Mouse (Mus musculus): Measurements from ENCODE around the gene Cdhr3.
"Not testable (repeated sequence)": the region's sequence is repeated elsewhere in the genome, so short reads cannot be mapped to it uniquely, and the experiment has no call there.

Gene Cdhr3

DNA sequence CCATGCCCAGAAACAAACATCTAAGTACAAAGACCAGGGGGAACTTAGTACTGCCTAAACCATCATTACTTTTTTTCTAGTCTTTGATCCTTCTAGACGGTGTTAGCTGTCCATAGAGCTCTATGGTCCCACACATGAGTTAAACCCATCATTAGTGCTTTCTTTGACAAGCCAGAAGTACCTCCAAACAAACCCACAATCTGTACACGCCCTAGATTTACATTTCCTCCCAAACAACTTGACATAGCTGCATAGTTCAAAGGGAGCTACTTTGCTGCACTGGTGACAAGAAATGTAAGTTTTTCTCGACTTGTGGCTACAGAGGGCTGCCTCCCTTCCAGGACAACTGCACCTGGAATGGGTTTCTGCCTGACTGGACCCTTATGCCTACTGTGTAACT, 16.4 kb downstream of the Cdhr3 start:
- no peak for DNase-seq (ENCODE audit: low spot score)

DNA sequence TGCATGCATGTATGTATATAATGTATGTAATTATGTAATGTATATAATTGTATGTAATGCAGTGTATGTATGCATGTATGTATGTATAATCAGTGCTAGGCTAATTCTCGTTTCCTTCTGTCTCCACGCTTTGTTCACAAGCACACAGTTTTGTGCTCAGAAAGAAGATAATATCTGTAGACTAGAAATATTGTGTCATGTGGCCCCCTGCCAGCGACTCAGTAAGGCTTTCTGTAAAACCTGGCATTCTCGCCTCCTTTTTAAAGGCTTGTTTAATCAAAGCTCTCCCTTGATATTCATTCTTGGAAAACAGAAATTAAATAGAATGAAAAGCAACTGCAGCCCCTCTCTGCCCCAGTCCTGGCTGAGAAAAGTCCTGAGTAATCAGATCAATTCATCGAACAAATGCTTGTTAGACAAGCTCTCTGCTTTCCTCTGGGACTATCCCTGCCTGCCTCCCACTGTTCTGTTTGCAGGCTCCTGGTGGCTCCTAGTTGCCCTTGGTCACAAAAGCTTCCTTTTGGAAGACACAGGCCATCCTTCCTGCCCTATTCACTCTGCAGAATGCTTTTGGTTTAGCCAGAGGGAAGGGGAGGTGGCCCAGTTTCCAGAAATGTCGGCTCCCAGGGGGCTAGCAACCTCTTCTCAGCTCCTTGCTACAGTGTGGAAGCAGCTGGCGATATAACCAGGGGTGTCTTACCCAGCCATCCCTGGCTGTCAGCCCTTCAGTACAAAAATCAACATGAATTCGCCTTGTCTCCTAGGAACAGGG, 20.6 kb downstream of the Cdhr3 start:
- no peak for DNase-seq (ENCODE audit: low spot score)

DNA sequence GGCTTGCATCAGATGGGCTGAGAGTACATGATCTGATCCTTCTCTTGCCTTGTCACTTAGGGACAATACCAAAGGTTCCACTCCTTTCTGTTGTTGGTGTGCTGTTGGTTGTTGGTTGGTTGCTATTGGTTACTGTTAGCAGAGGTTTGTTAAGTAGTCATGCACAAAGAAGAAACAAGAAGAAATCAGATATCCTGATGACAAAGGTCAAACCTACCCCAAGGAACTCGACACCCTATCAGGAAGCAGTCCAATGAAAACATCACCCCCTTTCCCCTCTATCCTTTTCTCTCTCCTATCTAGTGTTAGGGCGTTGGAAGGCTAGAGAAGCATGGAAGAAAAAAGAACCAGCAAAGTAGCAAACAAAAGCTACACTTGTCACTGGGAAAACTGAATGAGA, 23.7 kb downstream of the Cdhr3 start:
- no peak for DNase-seq (ENCODE audit: low spot score)

DNA sequence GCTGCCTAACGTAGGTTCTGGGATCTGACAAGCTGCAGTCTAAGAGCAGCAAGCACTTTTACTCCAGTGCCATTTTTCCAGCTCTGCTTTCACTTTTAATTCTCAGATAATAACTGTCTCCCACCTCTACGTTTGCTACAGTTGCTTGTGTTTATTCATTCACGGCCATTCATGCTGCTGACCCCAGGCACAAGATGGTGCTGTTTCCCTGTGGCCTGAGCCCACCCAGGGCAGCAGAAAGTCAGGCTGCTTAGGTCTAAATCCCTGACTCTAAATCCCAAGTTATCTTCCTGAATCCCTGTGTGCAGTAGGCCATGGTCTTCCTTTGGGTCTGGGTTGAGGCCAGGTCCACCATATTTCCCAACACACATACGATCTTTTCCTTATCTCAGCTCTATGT, 26.3 kb downstream of the Cdhr3 start:
- no peak for DNase-seq (ENCODE audit: low spot score)

DNA sequence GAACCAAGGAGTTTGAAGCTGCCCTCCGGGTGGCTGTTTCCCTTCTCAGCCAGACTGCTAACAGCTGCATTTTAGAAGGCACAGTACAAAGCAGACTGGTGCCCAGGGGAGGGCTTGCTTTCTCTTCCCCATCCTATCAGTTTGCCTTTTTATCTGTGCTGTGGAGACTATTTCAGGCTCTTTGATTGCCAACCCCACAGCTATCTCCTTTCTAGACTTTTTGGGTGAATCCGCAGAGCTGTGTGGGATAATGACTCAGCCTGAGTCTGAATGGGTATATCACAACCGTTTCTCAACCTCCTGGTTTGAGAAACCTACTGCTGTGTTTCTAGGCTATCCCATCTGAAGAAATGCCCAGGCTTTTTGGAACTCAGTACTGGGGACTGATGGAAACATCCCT, 27.5 kb downstream of the Cdhr3 start:
- DNase-seq (ENCODE audit: low spot score) = no peak

DNA sequence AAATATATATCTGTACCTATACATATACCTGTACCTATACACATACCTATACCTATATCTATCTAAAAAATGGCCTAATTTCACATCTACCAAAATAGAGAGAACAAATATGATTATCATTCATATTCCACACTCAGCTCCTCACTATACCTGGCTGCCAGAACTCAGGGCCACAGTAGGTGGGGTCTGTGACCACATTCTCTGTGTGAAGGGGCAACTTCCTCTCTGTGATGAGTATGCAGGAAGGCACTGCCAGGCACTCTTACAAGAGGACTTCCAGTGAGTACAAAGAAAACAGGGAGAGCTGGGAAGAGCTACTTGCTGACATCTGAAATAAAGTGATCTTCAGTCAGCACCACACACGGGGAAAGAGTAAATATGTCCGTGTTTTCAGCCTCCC, 28.4 kb downstream of the Cdhr3 start:
- DNase-seq (ENCODE audit: low spot score) = no peak

DNA sequence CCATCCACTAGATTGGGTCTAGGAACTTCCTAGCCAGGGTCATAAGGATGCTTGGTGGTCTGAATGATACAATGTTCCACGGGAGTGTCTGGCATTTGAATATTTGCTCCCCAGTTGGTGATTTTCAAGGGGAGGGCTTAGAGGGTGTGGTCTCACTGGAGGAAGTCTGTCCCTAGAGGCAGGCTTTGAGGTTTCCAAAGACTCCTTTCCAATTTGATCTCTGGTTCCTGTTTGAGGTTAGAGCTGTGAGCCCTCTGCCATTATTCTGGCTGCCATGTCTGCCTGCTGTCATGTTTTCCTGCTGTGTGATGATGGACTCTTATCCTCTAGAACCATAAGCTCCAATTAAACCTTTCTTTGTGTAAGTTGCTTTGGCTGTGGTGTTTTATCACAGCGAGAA, 29.4 kb downstream of the Cdhr3 start:
- no peak for DNase-seq (ENCODE audit: low spot score)

DNA sequence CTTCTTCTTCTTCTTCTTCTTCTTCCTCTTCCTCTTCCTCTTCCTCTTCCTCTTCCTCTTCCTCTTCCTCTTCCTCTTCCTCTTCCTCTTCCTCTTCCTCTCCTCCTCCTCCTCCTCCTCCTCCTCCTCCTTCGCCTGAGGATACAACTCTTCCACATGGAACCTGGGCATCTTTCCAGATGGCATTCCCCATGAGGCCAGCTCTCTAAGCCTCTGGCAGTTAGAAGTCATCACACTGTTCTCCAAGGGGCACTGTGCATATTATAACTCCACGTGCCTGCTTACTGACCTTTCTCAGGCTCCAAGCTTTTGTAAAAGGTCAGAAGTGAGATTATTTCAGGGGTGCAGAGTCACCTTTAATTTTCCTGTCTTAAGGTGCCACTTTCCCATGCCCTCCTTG, 30.3 kb downstream of the Cdhr3 start:
- DNase-seq (ENCODE audit: low spot score) = not testable (repeated sequence)

DNA sequence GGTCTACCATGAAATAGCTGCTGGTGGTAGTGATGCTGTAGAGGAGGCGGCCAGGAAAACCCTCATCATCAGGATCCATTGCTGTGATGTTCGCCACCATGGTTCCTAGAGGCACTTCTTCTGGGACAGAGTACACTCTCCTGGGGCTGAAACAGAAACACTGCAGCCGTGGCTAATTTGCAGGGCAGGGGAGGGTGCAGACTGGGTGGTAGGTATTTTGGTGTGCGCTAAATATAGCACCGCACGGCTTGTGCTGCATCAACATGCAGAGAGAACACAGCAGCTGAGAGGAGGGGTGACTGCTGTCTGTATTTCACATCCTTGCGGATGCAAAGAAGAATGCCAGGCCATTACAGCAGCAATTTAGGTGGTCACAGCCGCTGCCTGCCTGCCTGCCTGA, 31.0 kb downstream of the Cdhr3 start:
- DNase-seq (ENCODE audit: low spot score) = no peak

DNA sequence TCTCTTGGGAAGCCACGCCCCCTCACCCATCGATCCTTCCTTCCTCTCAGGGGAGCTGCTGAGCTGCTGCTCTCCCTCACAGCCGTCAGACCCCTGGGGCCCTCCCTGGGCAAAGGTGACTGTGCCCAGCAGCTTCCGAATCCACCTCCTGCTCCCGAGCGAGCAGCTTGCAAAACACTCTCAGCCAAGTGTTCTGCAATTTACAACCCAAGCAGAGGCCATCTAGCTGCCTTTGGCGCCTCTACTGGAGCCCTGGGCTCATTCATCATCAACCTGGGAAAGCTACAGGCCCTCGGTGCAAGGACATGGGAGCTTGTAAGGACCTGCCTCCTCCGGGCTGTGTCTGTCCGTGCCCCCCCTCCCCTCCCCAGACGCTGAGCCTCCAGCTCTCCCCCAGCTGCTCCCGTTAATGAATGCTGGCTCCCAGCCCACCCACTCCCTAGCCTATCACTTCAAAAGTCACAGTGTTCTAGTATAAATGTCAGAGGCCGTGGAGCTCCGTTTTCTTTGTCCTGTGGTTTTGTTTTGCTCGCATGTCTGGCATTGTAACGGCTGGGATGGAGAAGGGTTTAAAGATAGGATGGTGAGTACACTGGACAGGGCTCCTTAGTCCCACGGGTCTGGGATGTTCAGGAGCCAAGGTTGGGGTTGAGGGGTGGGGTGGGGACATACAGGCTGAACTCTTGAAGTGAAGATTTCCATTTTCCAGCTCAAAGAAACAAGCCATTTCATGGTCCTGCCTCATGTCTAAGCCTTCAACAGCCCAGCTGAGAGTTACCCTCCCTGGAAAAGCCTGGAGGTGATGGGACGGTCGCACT, 35.2 kb downstream of the Cdhr3 start:
- DNase-seq (ENCODE audit: low spot score) = no peak

DNA sequence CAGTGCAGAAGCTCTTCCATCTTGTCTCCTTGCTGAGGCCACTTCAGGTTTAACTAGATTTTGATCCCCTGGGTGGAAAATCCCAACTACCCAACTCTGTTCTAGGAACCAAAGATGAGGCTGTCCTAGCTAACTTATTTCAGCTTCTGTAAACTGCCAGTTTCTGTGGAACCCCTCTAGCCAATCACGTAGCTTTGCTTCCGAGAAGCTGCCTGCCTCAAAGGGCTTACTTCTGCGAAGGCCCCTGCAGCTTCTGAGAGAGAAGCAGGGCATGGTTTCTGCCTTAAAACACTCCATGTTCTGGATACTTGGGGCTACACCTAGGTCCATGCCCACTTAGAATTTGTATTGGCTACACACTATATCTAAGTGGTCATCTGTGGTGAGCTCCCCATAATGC, 36.1 kb downstream of the Cdhr3 start:
- DNase-seq (ENCODE audit: low spot score) = no peak

DNA sequence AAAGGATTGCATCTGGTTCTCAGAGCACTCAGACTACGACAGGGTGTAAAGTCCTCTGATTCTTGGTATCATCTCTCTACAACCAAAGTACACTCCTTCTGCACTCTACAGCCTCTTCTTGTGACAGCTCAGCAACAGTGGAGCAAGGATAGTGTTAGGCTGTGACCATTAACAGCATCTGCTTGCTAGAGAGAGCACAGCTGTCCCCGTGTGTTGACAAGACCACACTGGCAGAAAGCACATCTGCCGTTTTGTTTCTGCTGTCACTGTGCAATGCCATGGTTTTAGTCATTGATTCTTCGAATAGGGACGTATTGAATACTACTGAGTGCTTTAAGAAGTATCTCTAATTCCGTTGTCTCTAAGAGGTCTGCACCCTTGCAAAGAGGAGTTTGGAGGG, 36.6 kb downstream of the Cdhr3 start:
- DNase-seq (ENCODE audit: low spot score) = no peak

DNA sequence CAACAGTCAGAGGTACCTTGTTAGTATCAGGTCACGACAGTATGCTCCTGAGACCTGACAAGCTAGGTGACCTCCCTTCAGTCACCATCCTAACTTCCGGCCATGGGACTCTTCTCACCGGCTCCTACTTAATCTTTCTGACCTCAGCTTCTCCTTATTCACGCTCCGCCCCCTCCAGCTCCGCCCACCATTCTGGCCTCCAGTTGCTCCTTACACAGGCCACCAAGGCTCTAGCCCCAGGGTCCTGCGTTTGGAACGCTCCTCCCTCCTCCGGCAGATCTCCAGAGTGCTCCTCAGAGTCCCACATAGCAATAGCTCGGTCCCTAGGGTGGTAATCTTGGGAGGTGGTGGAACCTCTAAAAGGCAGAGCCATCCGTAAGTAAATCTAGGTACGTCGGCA, 38.9 kb downstream of the Cdhr3 start:
- no peak for DNase-seq (ENCODE audit: low spot score)

DNA sequence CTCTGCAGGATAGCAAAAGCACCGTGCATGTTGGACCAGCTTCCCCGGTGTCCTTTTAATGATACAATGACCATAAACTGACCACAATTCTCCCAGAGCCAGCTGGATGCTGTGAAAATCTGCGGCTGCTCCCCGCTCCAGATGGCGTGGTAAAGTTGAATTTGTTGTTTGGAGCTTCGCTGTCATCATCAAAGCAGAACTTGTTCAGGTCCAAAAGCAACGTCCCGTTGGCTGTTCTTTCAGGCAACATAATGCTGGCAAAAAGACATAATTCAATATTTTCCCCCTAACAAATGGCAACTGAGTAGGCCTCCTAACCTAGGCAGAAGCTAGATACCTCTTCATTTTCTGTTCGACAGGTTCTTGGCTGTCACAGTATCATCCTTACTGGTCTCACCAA, 39.4 kb downstream of the Cdhr3 start:
- no peak for DNase-seq (ENCODE audit: low spot score)

DNA sequence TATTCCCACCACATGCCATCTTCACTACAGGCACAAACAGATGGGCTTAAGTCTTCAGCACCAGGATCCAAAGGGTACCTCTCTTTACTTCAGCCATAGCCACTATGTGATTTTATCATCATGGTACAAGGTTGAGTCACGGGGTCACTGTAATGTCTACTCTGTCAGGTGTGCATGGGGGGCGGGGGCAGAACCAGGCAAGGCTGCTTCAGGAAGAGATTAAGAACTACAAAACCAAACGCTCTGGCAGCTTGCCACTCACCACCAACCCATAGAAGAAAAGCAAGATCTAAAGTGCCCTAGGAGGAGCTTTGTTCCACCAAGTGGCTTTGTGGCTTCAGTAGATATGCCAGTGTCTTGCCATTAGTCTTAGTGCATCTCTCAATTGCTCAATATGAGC, 44.3 kb downstream of the Cdhr3 start:
- DNase-seq (ENCODE audit: low spot score) = no peak

DNA sequence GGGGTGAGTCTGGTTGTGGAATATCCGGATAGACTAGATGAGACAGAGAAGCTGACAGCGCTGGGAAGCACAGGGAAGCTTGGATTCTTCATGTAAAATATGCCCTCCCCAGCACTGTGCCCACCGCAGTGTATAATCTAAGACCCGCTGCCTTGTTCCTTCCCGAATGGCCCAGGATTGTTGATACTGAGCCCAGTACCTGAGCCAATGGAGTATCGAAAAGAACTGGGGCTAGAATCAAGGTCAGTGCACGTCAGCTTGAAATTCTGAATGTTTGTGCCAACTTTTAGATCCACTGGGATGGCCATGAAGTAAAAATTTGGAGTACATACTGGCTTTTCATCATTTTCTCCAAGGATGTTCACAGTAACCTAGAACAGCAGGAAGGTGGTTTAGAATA, 46.2 kb downstream of the Cdhr3 start:
- DNase-seq (ENCODE audit: low spot score) = no peak

DNA sequence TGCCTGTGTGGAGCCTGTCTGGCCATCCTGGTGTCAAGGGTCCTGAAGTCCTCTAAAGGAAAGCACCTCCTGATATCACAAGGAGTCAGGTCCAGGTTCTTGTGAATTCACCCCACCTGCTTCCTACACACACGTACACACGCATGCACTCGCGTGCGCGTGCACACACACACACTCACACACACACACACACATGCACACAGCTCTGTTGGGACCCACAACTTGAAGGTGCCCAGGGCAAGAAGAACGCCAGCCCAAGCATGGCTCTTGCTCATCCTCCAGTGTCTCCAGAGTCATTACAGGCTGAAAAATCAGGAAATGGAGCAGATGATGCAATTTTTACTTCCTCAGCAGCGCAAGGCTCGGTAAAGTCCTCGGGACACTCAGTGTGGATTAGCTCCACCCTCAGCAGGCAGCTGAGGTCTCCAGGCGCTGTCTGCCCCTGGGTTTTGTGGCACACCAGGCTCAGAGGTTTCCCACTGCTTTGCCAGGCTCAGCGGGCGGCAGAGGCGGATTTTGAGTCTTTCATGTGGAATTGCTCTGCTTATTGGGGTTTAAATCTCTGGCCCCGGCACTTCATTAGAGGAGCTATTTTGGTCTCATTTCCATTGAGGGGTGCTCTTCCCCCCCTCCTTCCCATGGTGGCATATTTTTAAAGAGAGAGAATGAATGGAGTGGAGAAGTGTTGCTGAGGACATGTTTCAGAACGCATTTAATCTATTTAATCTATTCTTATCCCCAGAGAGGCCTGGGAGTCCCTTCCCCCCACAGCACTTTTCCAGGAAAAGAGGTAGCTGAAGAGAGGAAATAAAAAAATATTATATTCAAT, 46.9 kb downstream of the Cdhr3 start:
- no peak for DNase-seq (ENCODE audit: low spot score)

DNA sequence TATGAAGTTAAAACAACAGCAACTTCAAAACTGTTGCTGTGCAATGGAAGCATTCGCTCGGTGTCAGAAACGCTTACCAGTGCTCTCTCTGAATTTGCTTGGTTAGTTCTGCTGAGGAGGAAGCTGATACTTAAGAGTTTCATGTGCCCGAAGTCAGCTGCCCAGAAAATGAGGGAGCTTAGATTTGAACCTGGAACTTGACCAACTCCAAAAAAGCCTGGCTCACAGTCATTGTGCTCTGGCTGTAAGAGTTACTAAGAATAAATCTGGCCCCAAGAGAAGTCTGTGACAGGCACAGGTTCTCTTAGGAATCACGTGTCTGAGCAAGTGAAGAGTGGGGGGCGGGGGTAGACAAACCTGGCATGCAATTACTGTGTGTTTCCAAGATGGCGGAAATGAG, 51.2 kb downstream of the Cdhr3 start:
- DNase-seq (ENCODE audit: low spot score) = no peak

DNA sequence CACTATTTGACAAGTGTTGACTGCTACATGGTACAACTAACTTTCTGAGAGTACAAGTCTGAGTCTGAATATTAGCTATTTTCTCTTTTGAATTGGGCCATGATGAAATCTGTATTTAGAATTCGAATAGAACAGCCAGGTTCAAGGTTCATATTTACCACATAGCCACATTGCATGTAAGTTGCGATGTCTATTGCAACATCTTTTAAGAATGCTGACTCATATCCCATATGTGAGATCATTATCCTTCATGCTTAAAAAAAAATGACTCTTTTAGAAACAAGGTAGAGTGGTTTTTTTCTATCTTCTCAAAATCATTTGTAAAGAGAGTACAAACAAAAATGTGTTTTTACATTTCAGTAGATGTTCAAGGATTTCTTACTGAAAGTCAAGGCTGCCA, 51.9 kb downstream of the Cdhr3 start:
- no peak for DNase-seq (ENCODE audit: low spot score)

DNA sequence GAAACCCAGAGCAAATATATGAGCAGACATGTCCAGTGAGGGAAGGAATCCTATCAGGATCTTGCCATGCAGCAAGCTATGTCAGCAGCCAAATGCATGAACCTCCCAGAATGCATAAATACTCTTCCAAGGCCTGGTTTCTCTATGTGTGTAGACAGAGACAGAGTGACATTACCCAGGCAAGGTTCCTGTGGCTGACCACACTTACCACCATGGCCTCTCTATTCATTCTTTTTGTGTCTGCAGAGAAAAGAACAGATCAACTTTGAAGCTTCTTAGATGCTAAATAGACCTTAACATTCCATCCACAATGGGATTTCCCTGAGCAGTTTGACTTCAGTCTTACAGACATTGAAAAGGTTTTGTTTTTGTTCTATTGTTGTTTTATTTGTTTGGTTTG, 54.0 kb downstream of the Cdhr3 start:
- DNase-seq (ENCODE audit: low spot score) = no peak

DNA sequence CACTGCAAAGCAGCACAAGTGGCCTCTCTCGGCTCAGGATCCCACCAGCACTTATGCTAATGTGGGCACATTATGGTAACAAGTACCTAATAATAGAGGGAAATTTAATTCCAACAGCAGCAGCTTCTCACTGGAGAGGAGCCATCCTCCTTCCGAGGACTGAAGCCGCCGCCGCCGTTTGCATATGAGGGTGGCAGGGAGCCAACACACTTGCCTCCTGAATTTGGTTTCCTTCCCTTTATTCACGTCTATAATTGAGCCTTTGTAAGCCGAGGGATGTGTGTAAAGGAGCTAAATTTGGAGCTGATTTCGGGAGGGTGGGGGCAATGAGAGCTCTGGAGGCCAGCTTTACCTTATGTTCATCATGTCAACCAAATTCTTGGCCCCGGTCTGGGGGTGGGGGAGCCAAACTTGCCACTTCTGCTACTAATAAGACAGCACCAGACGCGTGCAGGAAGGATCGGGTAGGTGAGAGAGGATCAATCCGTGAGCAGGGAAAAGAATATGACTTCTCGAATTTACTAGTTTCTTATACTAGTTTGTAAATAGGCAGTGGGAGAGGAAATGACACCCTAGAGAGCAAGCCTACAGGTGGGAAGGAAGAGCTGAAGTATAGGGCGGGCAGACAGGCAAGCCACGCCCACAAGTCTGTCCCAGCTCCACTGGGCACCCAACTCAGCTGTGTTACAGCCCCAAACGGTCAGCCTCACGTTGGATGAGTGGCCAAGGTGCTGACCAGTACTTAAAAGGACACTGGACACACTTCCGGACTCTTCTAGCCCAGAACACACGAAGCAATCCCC, 56.8 kb downstream of the Cdhr3 start:
- peak; percentile 62 for DNase-seq (ENCODE audit: low spot score)

Data from layer of hippocampus, adult 9-10 months (tissue).